Mouse (Mus musculus) left cerebral cortex, postnatal 36 days (tissue): Measurements from ENCODE around the gene Pik3r2. TPM values are rescaled to one million over a fixed set of nuclear protein-coding genes. Genes with fewer than 3 reads are reported as not detected.
"Not testable (repeated sequence)": the region's sequence is repeated elsewhere in the genome, so short reads cannot be mapped to it uniquely, and the experiment has no call there.

Experiments used
- DNase-seq, 2 experiments: peaks; one replicate each; pipeline ENCODE4 v3.0.0; 2021 to 2022; ENCODE audit warnings: low spot score in 2 of 2, mixed read lengths in 1 of 2
- intact Hi-C: fragments of 180-260 bp; cut with DNase I; formaldehyde crosslinking; loops from one replicate; pipeline ENCODE4 v1.15.1; 2025
- total RNA-seq, 2 experiments: library from RNA; stranded (reverse); gene quantifications; 2 replicates each; pipeline ENCODE4 v1.2.3; 2021

Gene Pik3r2
- total RNA-seq = 100 to 1,000 TPM; 152 to 164 TPM

DNA sequence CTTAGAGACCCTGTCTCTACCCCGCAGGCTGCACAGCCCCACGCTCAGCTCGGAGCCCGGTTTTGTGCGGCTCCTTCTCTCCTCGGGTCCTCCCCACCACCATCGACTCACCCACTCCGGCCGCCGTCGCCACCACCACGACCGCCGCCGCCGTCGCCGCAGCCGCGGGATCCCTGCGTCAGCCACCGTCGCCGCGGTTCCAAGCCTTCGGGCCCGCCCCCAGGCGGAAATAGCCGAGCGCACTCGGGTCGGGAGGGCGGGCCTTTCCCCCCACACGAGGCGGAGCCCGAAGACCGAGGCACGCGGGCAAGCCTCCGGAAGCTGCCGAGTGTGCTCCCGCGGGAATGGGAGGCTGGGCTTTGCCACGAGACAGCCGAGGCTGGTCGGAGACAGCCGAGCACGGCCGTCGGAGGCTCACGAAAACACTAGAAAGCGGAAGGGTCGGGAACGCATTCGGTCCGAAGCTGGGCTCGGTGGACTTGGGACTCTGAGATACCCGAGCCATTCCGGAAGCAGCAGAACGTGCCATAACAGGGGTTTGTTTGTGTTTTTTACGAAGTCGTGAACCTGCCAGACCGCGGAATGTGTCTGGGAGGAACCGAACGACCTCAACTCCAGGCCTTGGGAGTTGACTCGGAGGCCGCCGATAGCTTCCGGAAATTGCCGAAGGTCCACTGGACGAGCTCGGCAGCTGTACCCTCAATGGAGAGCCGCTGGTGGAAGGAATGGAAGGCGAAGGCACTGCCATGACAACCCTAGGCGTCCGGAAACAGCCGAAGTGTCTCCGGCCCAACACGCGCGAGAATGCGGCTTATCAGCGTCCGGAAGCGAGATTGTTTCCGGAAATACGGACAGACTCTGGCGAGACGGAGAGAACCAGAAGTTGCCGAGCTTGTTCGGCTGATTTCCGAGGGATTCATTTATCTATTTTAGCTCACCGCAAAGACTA lies at the start of gene Pik3r2:
Gene Pik3r2, minus strand, starts transcription at position 218 of the 949 bp plus-strand sequence.
- intact Hi-C loops = loop anchor here (2.0 kb wide), 1 partner anchor 16 kb away; no protein-coding TSS in a partner anchor
- peak; percentile 98 to 99 for DNase-seq

DNA sequence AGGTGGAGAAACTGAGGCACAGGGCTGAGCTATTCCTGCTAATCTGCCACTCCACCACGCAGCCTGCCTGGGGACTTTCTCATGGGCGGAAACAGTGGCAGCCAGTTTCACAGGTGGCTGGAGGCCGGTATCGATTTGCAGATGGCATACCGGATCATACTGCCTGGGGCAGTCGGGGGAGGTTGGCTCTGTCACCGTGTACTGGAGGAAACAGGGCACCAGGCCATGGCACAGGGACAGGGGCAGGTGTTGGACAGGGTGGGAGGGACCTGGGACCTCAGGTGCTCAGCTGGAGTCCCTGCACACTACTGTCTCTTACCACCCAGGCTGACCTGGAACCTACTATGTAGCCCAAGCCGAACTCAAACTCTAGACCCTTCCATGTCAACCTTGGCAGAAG lies 49.3 kb upstream of the Pik3r2 start:
- intact Hi-C loops = no loop called here
- DNase-seq = no peak

DNA sequence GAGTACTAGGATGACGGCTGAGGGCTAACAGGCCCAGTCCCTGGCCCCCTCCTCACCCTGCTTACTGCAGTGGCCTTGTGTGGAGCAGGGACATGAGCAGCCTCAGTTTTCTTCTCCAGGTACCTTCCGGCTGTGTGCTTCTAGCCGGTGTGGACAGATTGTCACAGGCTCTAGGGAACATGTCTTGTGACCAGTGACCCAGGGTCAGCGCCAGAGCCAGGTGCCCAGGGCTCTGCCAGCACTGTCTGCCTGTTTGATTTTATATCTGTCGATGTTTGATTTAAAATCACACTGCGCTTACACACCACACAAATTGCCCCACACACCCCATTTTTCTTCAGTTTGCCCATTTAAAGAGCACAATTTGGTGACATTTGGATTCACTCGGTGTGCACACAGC lies 47.3 kb upstream of the Pik3r2 start:
- intact Hi-C loops = loop anchor here (2.0 kb wide), 1 partner anchor 15 kb away; the partner anchor contains the start of gene Arrdc2
- no peak for DNase-seq

DNA sequence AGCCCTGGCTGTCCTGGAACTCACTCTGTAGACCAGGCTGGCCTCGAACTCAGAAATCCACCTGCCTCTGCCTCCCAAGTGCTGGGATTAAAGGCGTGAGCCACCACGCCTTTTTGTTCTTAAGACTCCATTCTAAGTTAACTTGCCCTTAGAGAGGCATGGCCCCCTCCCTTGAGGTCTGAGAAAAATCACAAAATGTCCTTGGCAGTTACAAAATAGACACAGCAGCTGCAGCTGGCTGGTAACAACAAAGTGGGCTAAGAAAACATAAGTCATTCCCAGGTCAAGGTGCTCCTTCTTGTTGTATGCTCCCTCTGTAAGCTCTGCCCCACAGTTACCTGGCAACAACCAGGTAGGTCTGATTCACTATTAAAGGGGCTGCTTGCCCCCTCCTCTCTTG lies 46.1 kb upstream of the Pik3r2 start:
- DNase-seq = not testable (repeated sequence)
- intact Hi-C loops = loop anchor here (2.0 kb wide), 1 partner anchor 16 kb away; the partner anchor contains the start of gene Arrdc2

DNA sequence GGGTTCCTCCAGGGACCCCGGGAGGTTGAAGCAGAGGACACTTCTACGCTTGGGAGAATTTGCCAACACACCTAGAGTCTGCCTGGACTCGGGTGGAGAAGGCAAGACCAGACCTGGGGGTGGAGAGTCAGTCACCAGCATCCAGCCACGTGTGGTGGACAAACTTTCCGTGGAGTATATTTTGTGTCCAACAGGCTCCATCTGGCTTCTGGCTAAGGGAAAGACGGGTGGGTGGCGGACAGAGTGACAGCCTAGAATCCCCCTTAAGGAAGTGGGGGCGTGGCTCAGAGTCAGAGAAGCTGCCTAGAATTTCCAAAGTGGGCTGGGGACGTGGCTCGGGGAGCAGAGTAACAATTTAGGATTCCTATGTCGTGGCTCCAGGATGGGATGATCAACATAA lies 45.5 kb upstream of the Pik3r2 start:
- no peak for DNase-seq
- intact Hi-C loops = loop anchor here (2.0 kb wide), 1 partner anchor 17 kb away; the partner anchor contains the start of gene Arrdc2

DNA sequence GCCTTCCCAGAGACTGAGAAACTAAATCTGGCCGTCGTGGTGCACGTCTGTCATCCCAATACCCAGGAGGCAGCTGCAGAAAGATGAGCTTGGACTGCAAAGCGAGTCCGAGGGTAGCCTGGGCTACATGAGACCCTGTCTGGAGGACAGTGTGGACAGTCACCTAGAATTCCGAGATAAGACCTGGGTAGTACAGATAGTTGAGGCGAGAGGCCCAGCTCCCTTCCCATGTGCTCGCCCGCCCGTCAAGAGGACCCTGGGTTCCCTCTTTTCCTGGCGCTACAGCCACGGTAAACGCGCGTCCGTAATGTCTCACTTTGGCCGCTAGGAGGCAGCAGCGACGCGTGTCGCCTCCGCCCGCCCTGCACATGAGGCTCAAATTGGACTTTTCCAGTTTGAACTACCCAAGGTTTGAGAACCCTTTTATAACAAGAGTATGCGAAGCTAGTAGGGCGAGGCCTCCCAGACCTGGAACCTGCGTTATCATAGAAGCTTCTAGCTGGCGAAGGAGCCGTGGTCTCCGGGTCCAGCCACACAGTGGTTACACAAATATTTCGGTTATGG lies 45.0 kb upstream of the Pik3r2 start:
- intact Hi-C loops = no loop called here
- no peak for DNase-seq

DNA sequence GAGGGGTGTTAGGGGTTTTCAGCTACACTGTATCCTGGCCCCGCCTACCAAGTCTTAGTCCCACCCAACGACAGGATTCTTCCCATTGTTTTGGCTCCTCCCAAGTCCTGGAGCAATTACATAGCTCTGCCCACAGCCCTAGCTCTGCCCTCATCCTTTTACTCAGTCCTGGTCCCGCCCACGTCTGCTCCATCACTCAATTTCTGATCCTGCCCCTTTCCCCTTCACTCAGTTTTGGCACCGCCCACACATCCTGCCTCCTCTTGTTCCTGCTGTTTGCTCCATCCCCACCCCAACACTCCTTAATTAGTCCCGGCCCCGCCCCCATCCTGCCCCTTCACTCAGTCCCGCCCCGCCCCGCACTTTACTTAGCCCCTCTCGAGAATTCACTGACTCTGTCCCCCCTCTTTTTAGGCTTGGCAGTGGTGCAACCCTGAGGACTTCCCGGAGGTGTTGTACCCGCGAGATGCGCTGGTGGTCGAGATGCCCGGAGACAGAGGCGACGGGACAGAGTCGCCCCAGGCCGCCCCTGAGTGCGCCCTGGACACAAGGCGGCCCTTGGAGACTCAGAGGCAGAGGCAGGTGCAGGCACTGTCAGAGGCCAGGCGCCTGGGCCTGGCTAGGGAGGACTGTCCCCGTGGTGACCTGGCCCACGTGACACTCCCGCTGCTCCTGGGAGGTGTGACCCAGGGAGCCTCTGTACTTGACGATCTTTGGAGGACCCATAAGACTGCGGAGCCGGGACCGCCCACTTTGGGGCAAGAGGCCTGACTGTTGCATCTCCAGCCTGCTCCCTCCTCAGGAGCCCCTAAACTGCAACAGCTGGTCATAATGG lies 43.8 kb upstream of the Pik3r2 start:
- no peak for DNase-seq
- intact Hi-C loops = no loop called here

DNA sequence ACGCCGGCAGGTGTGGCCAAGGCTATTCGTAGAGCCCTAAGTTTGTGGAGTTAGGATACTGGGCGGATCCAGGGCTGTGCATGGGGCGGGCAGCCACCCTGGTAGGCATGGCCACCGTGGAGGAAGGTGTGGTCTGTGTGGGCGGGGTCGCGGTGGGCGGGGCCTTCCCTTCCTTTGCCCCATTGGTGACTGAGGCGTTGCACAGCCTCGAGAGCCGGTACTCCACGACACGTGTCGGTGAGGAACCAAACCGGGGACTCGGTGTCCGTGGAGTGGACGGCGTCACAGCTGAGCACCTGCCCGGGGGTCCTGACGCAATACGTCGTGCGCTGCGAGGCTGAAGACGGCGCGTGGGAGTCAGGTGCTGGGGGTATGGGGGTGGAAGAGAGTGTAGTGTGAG lies 40.2 kb upstream of the Pik3r2 start:
- DNase-seq = no peak
- intact Hi-C loops = no loop called here

DNA sequence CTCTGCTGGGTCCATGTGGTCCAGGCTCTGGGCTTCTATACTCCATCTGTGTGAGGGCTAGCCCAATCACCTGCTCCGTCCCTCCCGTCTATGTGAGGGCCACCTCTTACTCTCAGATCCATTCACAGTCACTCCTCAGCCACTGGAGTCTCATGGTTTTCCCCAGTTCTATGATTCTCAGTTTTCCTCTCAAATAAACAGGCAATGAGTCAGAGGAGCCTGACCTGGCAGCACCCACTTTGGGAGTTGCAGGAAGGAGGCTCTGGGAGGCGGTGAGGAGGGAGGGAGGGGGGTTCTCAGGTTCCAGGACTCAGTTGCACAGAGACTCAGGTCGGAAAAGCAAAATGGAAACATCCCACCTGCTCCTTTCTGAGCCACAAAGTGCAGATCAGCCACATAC lies 36.4 kb upstream of the Pik3r2 start:
- no peak for DNase-seq
- intact Hi-C loops = no loop called here

DNA sequence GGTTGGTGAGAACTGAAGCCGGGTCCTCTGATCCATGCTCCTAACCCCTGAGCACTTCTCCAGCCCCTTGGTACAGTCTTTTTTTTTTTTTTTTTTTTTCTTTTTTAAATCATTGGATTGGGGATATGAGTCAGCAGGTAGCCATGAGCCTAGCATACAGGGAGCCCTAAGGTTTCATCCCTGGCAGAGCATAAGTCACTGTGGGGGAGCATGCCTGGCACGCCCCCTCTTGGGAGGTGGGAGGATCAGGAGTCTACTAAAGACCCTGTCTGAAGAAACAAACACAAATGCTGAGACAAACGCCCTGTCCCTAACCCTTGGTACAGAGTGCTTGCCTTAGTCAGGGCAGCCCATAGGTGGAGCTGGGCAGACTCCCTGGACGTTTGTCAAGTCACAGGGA lies 35.5 kb upstream of the Pik3r2 start:
- intact Hi-C loops = no loop called here
- DNase-seq = no peak

DNA sequence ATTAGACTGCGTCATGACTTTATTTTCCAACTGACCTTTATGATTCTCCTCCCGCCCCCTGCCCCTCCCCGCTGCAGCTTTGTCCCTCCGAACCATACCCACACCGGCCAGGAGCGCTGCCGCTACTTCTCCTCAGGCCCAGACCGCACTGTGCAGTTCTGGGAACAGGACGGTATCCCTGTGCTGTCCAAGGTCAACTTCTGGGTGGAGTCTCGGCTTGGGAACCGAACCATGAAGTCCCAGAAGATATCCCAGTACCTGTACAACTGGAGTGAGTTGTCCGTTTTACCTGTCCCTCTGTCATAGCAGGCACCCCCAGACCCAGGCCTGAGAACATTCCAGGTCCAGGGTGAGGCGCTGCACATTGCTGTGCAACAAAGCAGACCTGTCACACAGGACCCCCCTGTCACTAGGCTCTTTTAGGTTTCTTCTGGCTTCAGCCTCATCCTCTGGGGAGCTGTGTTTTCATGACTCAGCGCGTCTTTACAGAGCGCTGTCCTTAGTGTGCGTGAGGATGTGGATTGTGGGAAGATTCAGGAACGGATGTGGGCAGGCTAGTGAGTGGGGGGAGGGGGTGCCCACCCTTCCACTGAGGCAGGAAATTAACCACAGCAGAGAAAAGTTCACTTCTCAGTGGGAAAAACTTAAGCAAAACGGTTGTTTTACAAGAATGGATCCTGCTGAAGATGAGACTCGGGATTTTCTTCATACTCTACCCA lies 34.6 kb upstream of the Pik3r2 start:
- intact Hi-C loops = no loop called here
- DNase-seq = no peak

DNA sequence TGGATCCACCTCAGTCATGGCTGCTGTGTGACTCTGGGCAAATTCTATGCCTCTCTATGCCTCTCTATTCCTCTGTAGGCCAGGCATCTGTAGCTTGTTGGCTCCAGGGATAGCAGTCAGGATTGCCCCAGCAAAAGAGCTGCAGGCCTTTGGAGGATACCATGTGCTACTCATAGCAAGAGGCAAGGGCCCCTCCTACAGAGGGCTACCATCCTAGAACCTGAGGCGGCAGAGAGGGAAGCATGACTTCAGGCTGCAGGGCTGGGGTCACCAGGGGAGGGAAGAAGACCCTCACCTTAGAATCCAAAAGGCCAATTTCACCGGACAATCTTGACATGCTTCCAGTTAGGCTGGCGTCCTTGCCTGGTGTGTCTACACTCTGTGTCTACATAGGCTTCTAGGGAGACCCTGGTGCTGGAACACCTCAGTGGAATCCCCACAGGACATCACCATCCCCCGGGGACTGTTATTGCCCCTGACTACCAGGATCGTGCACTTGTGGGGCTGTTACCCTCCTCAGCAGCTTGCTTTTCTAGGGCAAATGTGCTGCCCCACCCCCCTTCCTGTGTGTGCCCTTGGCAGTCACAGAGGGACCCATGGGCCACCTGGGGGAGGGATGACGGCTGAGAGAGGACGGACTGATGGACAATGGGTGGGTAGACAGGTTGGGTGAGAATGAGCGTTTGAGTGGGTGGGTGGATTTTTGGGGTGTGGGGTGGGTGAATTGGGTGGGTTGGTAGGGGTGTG lies 32.6 kb upstream of the Pik3r2 start:
- DNase-seq = no peak
- intact Hi-C loops = no loop called here

DNA sequence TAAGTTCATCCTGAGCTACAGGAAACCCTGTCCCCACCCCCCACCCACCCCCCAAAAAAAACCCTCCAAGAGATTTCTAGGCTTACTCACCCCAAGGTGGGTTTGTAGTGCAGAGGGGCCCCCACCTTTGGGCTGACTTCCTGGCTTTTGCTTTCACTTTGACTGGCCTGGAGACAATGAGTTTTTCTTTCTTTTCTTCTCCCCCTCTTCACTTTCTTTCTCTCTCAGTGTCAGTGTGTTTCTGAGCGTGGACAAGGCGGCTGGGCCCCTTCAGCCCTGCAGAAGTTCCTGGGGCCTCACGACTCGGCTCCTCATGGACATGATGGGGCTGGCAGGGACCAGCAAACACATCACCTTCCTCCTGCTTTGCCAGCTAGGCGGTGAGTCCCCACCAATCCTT lies 31.7 kb upstream of the Pik3r2 start, which contains the start of gene Il12rb1:
Gene Il12rb1, plus strand, starts transcription at position 211 of the 400 bp plus-strand sequence.
- intact Hi-C loops = no loop called here
- no peak for DNase-seq

DNA sequence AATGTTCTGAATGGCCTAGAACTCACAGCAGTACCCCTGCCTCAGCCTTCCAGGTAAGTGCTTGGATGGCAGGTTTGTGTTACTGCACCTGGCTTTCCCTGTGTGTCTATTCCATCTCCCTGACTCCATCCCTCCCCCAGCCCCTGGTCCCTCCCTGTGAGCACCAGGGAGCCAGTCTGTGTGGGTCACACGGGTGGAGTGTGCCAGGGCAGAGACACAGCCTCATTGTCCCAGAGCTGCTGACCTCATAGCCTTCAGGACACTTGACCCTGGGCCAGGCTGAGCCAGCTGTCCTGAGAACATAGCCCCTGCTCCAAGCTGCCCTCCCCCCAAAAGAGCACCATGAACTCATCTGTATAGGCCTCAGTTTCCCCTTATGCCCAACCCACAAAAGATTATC lies 30.8 kb upstream of the Pik3r2 start:
- intact Hi-C loops = no loop called here

DNA sequence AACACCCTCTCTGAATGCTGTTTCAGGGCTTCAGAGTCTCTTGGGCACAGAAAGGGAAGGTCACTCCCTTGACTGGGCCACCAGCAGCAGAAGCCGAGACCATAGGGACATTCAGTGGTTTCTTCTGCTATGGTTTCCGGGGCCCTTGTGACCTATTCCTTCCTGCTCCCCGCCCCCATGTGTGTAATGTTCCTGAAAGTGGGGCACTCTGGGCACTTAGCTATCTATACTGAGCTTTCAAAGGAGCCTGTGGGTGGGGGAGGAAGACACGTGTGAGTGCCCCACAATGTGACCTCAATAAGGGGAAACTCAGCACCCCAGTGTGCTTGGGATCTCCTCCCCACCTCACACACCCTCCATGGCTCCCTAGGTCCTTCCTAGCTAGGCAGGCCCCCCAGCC lies 30.0 kb upstream of the Pik3r2 start:
- DNase-seq = no peak
- intact Hi-C loops = no loop called here

More for the DNA sequence above, 30.8 kb upstream of the Pik3r2 start:
- no peak for DNase-seq

DNA sequence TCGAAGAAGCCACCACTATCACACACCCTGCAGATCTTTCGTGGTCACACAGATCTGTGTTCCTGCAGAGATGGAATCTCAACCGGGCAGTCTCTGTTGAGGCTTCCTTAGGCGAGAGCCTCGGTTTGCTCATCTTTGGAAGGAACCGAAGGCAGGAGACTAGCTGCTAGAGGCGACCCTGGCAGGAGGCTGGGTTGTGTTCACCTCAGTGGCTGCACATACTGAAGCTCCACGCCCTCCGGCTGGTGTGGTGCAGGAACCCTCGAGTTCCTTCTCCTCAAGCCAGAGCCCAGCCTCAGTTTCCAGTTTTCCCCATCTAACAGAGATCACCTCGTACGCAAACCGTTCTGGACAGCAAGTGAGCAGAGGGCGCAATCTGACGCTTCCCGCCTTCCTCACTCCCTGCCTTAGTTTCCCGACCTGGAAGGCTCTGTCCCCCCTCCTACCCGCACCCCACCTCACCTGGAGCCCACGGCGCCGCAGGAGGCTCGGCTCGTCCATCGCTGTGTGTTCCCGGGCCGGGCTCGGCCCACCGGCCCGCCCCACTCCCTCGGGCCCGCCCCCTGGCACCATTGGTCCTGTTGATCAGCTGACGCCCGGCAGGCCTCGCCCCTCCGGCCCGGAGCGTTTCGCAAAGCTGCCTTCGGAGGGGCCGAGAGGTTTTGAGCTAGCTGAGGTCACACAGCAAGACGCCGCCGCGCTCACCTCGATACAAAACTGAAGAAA lies 28.1 kb upstream of the Pik3r2 start, which contains the start of gene Mast3:
Gene Mast3, minus strand, starts transcription at position 574 of the 726 bp plus-strand sequence.
- DNase-seq = peak; percentile 81 to 85
- intact Hi-C loops = no loop called here

DNA sequence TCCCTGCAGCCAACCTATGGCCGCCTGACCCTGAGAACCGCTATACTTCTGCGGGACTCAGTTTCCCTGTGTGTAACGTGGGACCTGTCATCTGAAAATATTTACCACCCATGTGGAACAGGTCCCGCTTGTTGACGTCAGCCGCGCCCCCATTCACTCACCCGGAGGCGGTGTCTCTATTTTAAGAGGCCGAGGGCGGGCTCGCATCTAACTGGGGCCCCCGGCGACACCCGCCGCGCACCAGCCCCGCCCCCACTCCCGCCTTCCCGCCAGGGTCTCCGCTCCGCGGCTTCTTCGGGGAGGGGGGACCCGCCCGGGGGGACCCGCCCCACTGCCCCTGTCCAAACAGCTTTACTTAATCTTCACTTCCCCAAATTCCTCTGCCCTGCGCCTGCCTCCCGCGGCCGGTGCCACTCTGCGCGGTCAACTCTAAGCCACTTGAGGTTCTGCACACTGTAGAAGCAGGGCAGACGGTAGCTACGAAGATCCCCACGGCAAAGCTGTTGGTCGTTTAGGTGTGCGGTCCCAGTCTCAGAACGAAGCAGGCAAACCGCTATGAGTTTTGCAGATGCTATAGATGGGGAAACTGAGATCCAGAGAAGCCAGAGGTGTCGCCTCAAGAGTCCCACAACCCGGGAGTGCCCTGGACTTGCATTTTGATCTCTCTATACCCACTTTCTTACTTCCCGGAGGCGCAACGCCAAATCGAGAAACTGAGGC lies 27.4 kb upstream of the Pik3r2 start:
- intact Hi-C loops = no loop called here

More for the DNA sequence above, 27.4 kb upstream of the Pik3r2 start:
- DNase-seq = peak; percentile 69 to 87
